Mouse (Mus musculus): ENCODE data around the gene Rnf41.

DNA sequence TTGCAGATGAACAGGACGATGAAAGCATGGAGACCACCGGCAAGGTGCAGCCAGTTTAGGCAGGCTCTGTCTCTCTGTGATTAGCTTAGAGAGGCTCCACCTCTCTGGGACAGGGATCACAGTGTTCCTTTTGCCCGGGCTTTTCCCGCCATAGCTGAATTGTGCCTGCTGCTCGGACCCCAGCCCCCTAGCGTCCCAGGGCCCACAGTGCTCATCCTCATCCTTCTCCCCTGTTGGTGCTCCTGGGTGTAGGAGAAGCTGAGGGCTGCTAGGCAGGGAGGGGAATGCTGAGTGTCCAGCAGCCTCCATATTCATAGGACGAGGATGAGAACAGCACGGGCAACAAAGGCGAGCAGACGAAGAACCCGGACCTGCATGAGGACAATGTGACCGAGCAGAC is 62.9 kb downstream of the Rnf41 start:
- TF ChIP-seq EP300 (IDR thresholded peaks at IDR 0.05), result no peak
- TF ChIP-seq CTCF (IDR thresholded peaks at IDR 0.05), result no peak
